Mouse (Mus musculus) kidney, adult 2 months (tissue): ENCODE results near the gene Rab6b. TPM values are rescaled to one million over a fixed set of nuclear protein-coding genes. Genes with fewer than 3 reads are reported as not detected.
A peak's percentile ranks its signal among the peaks of the same experiment; 100 is the strongest.

Experiments
- DNase-seq: peaks from one replicate; pipeline ENCODE4 v3.0.0; 2021
- H3K27ac ChIP-seq: fragments of 200-500 bp; 2 replicates; pipeline ENCODE4 v1.5.1; 2012; ENCODE audit warnings: low read depth, low read length, control low read depth, inconsistent platforms; ENCODE audit not compliant: insufficient read depth
- H3K27me3 ChIP-seq: fragments of 200-500 bp; replicated peaks from 2 replicates; pipeline ENCODE4 v1.6.1; 2012; ENCODE audit warnings: mild to moderate bottlenecking, moderate library complexity, low read length, inconsistent platforms; ENCODE audit not compliant: control insufficient read depth, insufficient read depth
- H3K36me3 ChIP-seq: fragments of 200-500 bp; 2 replicates; pipeline ENCODE4 v1.6.1; 2012; ENCODE audit warnings: mild to moderate bottlenecking, moderate library complexity, low read length, inconsistent platforms; ENCODE audit not compliant: control insufficient read depth, insufficient read depth
- H3K4me1 ChIP-seq: fragments of 200-500 bp; 2 replicates; pipeline ENCODE4 v1.6.1; 2011; ENCODE audit warnings: low read length; ENCODE audit not compliant: control insufficient read depth, insufficient read depth
- H3K4me3 ChIP-seq: fragments of 200-500 bp; 2 replicates; pipeline ENCODE4 v1.5.1; 2011; ENCODE audit warnings: mild to moderate bottlenecking, low read depth, low read length, control low read depth; ENCODE audit not compliant: insufficient read depth
- CTCF ChIP-seq: fragments of 200-500 bp; conservative IDR thresholded peaks from 2 replicates; pipeline ENCODE4 v1.5.1; 2011; ENCODE audit warnings: low read depth, mild to moderate bottlenecking, control low read depth, low read length, moderate library complexity, mixed read lengths; ENCODE audit not compliant: insufficient read depth, insufficient read length
- POLR2A ChIP-seq: fragments of 200-500 bp; IDR thresholded peaks from one replicate; pipeline ENCODE4 v1.6.1; 2011; ENCODE audit warnings: low read depth, low read length, control low read depth
- WGBS: fragments of 180-500 bp; shearing (Covaris S2); methylation state at CpG from one replicate; pipeline ENCODE4 v1.1.7; 2018; 5-methylcytosine and 5-hydroxymethylcytosine counted together
- polyA plus RNA-seq: library from polyadenylated mRNA; depleted of rRNA; stranded (reverse); fragments of >200 nt; gene quantifications from 2 replicates; pipeline ENCODE4 v1.2.3, GENCODE M21; 2012

The Rab6b gene
- polyA plus RNA-seq, 1 experiment = 3.8 TPM

GRCm38 (mm10) chr9:103225464-103225863, 113.9 kb downstream of the Rab6b start:
- Histone ChIP-seq H3K4me1 (no peaks in the 10 kb centered on the region; the same call in 1 of the 2 replicates), H3K27ac (no peak overlapping the region), H3K4me3 (no peak overlapping the region), H3K36me3 (no peaks in the 10 kb centered on the region), H3K27me3 (no peaks in the 10 kb centered on the region)
- 63% methylated on average over 3 of the region's 3 CpGs for WGBS
- TF ChIP-seq POLR2A (no peak), CTCF (peak; percentile 71)
- DNase-seq = peak; percentile 18

DNA sequence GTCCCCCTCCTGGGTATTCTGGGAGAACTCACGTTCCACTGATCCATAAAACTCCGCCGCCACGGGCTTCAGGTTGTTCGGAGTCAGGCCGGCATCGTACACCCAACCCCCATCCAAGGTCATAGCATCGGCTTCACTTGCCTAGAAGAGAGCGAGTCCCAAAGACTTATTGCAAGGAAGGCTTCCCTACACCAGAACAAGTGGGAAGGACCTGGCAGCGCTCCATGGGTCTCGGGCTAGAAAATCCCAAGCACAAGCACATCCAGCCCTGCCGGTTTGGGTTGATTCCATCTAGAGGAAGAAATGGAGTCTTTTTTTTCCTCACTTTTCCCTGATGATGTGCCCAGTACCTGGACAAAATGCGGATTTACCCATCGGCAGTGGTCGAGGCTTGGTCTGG, 115.2 kb downstream of the Rab6b start:
- TF ChIP-seq CTCF = no peak
- TF ChIP-seq POLR2A = no peak
- Histone ChIP-seq H3K27me3 (no peaks in the 10 kb centered on the region), H3K36me3 (no peaks in the 10 kb centered on the region), H3K4me1 (no peaks in the 10 kb centered on the region; the same call in 1 of the 2 replicates), H3K27ac (no peak overlapping the region), H3K4me3 (no peak overlapping the region)
- WGBS = 87% methylated on average over 15 of the region's 15 CpGs
- peak; percentile 42 for DNase-seq

DNA sequence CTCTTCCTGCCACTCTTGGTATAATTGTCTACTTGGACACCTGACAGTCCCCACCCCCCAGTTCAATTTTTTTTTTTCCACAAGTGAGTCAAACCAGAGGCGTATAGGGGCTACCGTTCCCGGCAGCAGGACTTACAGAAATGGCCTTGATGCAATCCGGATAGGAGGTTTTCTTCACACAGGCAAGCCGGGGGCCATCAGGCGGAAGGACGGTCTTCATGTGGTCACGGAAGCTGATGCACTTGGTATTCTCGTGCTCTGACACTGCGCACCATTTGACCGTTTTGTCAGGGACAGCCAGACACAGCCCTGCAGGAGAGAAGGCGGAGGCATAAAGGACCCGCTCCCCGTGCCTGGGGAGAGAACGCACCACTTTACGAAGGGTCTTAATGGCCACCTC, 116.2 kb downstream of the Rab6b start:
- Histone ChIP-seq H3K27me3 (no peaks in the 10 kb centered on the region), H3K36me3 (no peaks in the 10 kb centered on the region), H3K4me1 (no peaks in the 10 kb centered on the region; the same call in 1 of the 2 replicates), H3K4me3 (no peak overlapping the region), H3K27ac (no peak overlapping the region)
- WGBS = 87% methylated on average over 16 of the region's 16 CpGs
- DNase-seq = no peak
- TF ChIP-seq POLR2A (no peak), CTCF (no peak)

- TF ChIP-seq POLR2A (no peak), CTCF (no peak)
- Histone ChIP-seq H3K36me3 (no peaks in the 10 kb centered on the region), H3K27ac (no peak overlapping the region), H3K27me3 (no peaks in the 10 kb centered on the region), H3K4me3 (no peak overlapping the region), H3K4me1 (no peaks in the 10 kb centered on the region; the same call in 1 of the 2 replicates)
- 77% methylated on average over 13 of the region's 13 CpGs for WGBS
- no peak for DNase-seq
These were observed 116.9 kb downstream of the Rab6b start for GRCm38 (mm10) chr9:103228370-103229003.

- TF ChIP-seq CTCF = no peak
- no peak for TF ChIP-seq POLR2A
- H3K4me3 ChIP-seq = no peak overlapping the region
- no peaks in the 10 kb centered on the region; the same call in 1 of the 2 replicates for H3K4me1 ChIP-seq
- no peak for DNase-seq
- no peaks in the 10 kb centered on the region for H3K27me3 ChIP-seq
- no peak overlapping the region for H3K27ac ChIP-seq
- WGBS = 80% methylated on average over 15 of the region's 15 CpGs
- H3K36me3 ChIP-seq = no peaks in the 10 kb centered on the region
These were observed 117.7 kb downstream of the Rab6b start for GRCm38 (mm10) chr9:103229037-103229867.

GRCm38 (mm10) chr9:103230151-103230951, 118.8 kb downstream of the Rab6b start, which contains the start of the genes Gm20425 and Trf:
TSS of gene Gm20425 (minus strand) at chr9:103230307.
TSS of gene Trf (minus strand) at chr9:103230444.
- Histone ChIP-seq H3K36me3 (no peaks in the 10 kb centered on the region), H3K4me3 (peak within 1 kb of the TSS; percentile 45), H3K27me3 (no peaks in the 10 kb centered on the region), H3K4me1 (no peaks in the 10 kb centered on the region; the same call in 1 of the 2 replicates), H3K27ac (peak within 1 kb of the TSS; percentile 36)
- peak; percentile 67 for DNase-seq
- 35% methylated on average over 29 of the region's 29 CpGs for WGBS
- TF ChIP-seq CTCF = no peak
- TF ChIP-seq POLR2A = peak; percentile 23
